Comparison of ENCODE assay signal across 8 mouse cellular contexts in the genomic region with DNA sequence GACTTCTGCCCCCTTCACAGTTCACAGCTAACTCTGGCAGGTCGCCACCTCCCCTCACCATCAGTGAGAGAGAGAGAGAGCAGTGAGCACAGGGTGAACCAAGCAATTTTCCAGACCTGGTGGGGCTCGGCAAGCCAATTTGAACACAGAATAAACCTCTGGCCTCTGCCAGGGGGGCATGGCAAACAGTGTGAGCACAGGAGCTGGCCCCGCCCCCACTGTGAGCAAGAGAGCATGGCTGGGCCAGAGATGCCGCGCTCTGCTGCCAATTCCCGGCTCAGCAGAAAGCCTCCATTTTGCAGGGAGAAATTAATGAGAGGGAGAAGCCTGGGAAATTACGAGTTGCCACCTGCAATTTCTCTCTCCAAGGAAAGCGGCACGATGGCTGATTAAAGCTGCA. TPM values are rescaled to one million over a fixed set of nuclear protein-coding genes. Genes with fewer than 3 reads are reported as not detected.
DNase-seq lines count a peak whose midpoint lies in the region; ATAC-seq and TF ChIP-seq lines count a peak whose summit lies in the region.
"Had no signal": no experiment of that assay in that cellular context is flagged by ENCODE, and none has a peak within 500 bp of the region (broad histone marks: within the 10 kb centered on the region; RNA-seq: fewer than 3 reads in every experiment).

No protein-coding gene starts in this region.

- no peak overlapping the region for H3K4me2 ChIP-seq in liver, postnatal 0 days (ENCODE audit: low read depth, low read length)
- H3K4me2 ChIP-seq in liver, embryonic 12.5 days: no peak overlapping the region
- no peak overlapping the region for H3K4me2 ChIP-seq in embryonic facial prominence, embryonic 12.5 days (replicated peaks)
- 0 out of 2 replicates have a peak overlapping the region, but pooled peaks have one; percentile 0 for H3K4me2 ChIP-seq in midbrain, embryonic 14.5 days (ENCODE audit: low read length)

- WGBS in liver, postnatal 0 days (ENCODE audit: insufficient replicate concordance): 33% methylated on average over 9 of the region's 9 CpGs
- WGBS in liver, embryonic 12.5 days (ENCODE audit: insufficient replicate concordance): 35% methylated on average over 9 of the region's 9 CpGs
- WGBS in cerebellum, adult 2 months: 18% methylated on average over 9 of the region's 9 CpGs
- 31% methylated on average over 9 of the region's 9 CpGs for WGBS in embryonic facial prominence, embryonic 12.5 days
- 25% methylated on average over 9 of the region's 9 CpGs for WGBS in midbrain, embryonic 14.5 days

- no peaks in the 10 kb centered on the region for H3K36me3 ChIP-seq in liver, postnatal 0 days (replicated peaks; ENCODE audit: insufficient read depth, low read length)
- no peaks in the 10 kb centered on the region for H3K36me3 ChIP-seq in liver, embryonic 12.5 days
- H3K36me3 ChIP-seq in embryonic facial prominence, embryonic 12.5 days: no peaks in the 10 kb centered on the region
- H3K36me3 ChIP-seq in midbrain, embryonic 14.5 days (ENCODE audit: control insufficient read depth, insufficient read depth, low read length): no peaks in the 10 kb centered on the region

- no peaks in the 10 kb centered on the region for H3K9me3 ChIP-seq in liver, postnatal 0 days (ENCODE audit: low read length)
- H3K9me3 ChIP-seq in liver, embryonic 12.5 days (replicated peaks): no peaks in the 10 kb centered on the region
- H3K9me3 ChIP-seq in embryonic facial prominence, embryonic 12.5 days: no peaks in the 10 kb centered on the region
- H3K9me3 ChIP-seq in midbrain, embryonic 14.5 days (ENCODE audit: control insufficient read depth, low read length): no peaks in the 10 kb centered on the region

- peaks cover 32% of the 10 kb centered on the region for H3K27me3 ChIP-seq in liver, postnatal 0 days (ENCODE audit: insufficient read depth, low read length)
- peaks cover 82% of the 10 kb centered on the region for H3K27me3 ChIP-seq in liver, embryonic 12.5 days (replicated peaks)
- no peaks in the 10 kb centered on the region for H3K27me3 ChIP-seq in cerebellum, adult 2 months (ENCODE audit: control insufficient read depth, insufficient read depth, low read length)
- no peaks in the 10 kb centered on the region for H3K27me3 ChIP-seq in embryonic facial prominence, embryonic 12.5 days
- H3K27me3 ChIP-seq in midbrain, embryonic 14.5 days (ENCODE audit: control insufficient read depth, insufficient read depth, low read length): no peaks in the 10 kb centered on the region

- peak; percentile 18 for DNase-seq in liver, postnatal 0 days
- DNase-seq in cerebellum, adult 2 months: peak; percentile 34 to 37
- peak; percentile 78 for DNase-seq in midbrain, embryonic 14.5 days
- no peak for DNase-seq in thymus, postnatal 4 days
- no peak for DNase-seq in urinary bladder, postnatal 4 days (ENCODE audit: low spot score in 2 of 2)

- no peak overlapping the region for H3K9ac ChIP-seq in liver, postnatal 0 days (replicated peaks)
- H3K9ac ChIP-seq in liver, embryonic 12.5 days: no peak overlapping the region
- H3K9ac ChIP-seq in embryonic facial prominence, embryonic 12.5 days: 0 out of 2 replicates have a peak overlapping the region, but pooled peaks have one; percentile 7
- peak overlapping the region; percentile 36; the same call in 1 of the 2 replicates for H3K9ac ChIP-seq in midbrain, embryonic 14.5 days (replicated peaks; ENCODE audit: low read length)
- H3K9ac ChIP-seq: liver, embryonic 14.5 days had no signal

- H3K4me1 ChIP-seq in liver, postnatal 0 days (ENCODE audit: insufficient read depth): no peaks in the 10 kb centered on the region
- 0 out of 2 replicates have a peak, but pooled peaks cover 10% of the 10 kb centered on the region for H3K4me1 ChIP-seq in liver, embryonic 12.5 days
- peaks cover 28% of the 10 kb centered on the region for H3K4me1 ChIP-seq in cerebellum, adult 2 months (ENCODE audit: control insufficient read depth, insufficient read depth, low read length)
- peaks cover 79% of the 10 kb centered on the region for H3K4me1 ChIP-seq in embryonic facial prominence, embryonic 12.5 days
- H3K4me1 ChIP-seq in midbrain, embryonic 14.5 days (ENCODE audit: control insufficient read depth, insufficient read depth, low read length): peaks cover 77% of the 10 kb centered on the region

- TF ChIP-seq EP300 in liver, postnatal 0 days (IDR thresholded peaks at IDR 0.05; ENCODE audit: low read depth): no peak

- TF ChIP-seq POLR2A in cerebellum, adult 2 months (IDR thresholded peaks at IDR 0.05; ENCODE audit: borderline replicate concordance, insufficient read depth, low read length): no peak

- no peak overlapping the region for H3K4me3 ChIP-seq in liver, postnatal 0 days (ENCODE audit: low read depth, low read length)
- no peak overlapping the region for H3K4me3 ChIP-seq in liver, embryonic 12.5 days
- no peak overlapping the region for H3K4me3 ChIP-seq in cerebellum, adult 2 months (replicated peaks; ENCODE audit: insufficient read depth, low read depth, low read length)
- no peak overlapping the region for H3K4me3 ChIP-seq in embryonic facial prominence, embryonic 12.5 days
- no peak overlapping the region for H3K4me3 ChIP-seq in midbrain, embryonic 14.5 days (replicated peaks; ENCODE audit: low read depth, low read length)

- no peak for ATAC-seq in liver, postnatal 0 days
- no peak for ATAC-seq in liver, embryonic 12.5 days
- ATAC-seq in embryonic facial prominence, embryonic 12.5 days (ENCODE audit: insufficient number of reproducible peaks, insufficient read depth, low FRiP score, low TSS enrichment): 0 out of 2 replicates have a peak, but pooled peaks have one; percentile 11
- ATAC-seq in midbrain, embryonic 14.5 days (ENCODE audit: low FRiP score, low TSS enrichment): no peak

- TF ChIP-seq CTCF in liver, postnatal 0 days (IDR thresholded peaks at IDR 0.05; ENCODE audit: low read depth): no peak
- no peak for TF ChIP-seq CTCF in cerebellum, adult 2 months (IDR thresholded peaks at IDR 0.05; ENCODE audit: borderline replicate concordance, insufficient read depth, low read depth, low read length)

- H3K27ac ChIP-seq in liver, postnatal 0 days (ENCODE audit: low read depth): no peak overlapping the region
- no peak overlapping the region for H3K27ac ChIP-seq in liver, embryonic 12.5 days
- no peak overlapping the region for H3K27ac ChIP-seq in cerebellum, adult 2 months (ENCODE audit: insufficient read depth, low read length)
- peak overlapping the region; percentile 23; the same call in 1 of the 2 replicates for H3K27ac ChIP-seq in embryonic facial prominence, embryonic 12.5 days
- H3K27ac ChIP-seq in midbrain, embryonic 14.5 days (replicated peaks; ENCODE audit: low read depth, low read length): peak overlapping the region; percentile 70
- H3K27ac ChIP-seq: liver, embryonic 14.5 days had no signal

RNA-seq across cellular contexts. Expression of a gene that starts 58.1 kb away (rescaled TPM):
- polyA plus RNA-seq in liver, postnatal 0 days (2015; fragmentation: Nextera tagmentation; extraction: Ambion mirVana): 1.6 and 1.8 TPM in 2 replicates
- polyA plus RNA-seq in liver, embryonic 12.5 days (2016; fragmentation: Nextera tagmentation; extraction: Ambion mirVana): 3.9 and 4.0 TPM in 2 replicates
- 25.0 and 25.8 TPM in 2 replicates for polyA plus RNA-seq in cerebellum, adult 2 months (2012; rRNA removed)
- 13.9 and 15.1 TPM in 2 replicates for polyA plus RNA-seq in embryonic facial prominence, embryonic 12.5 days (2016; fragmentation: Nextera tagmentation; extraction: Ambion mirVana)
- 17.8 and 18.0 TPM in 2 replicates for polyA plus RNA-seq in midbrain, embryonic 14.5 days (2014; fragmentation: Nextera tagmentation; extraction: Ambion mirVana)

Comparison
In these comparisons a context has a peak if more than half of its experiments do, and no peak if none do; other contexts are left out.
1. DNase-seq: peak in liver, postnatal 0 days (single experiment), cerebellum, adult 2 months (2 of 2) and midbrain, embryonic 14.5 days (single experiment); none in thymus, postnatal 4 days (single experiment) and urinary bladder, postnatal 4 days (0 of 2).
2. H3K27ac ChIP-seq: peak in embryonic facial prominence, embryonic 12.5 days (single experiment) and midbrain, embryonic 14.5 days (single experiment); none in liver, postnatal 0 days (single experiment), liver, embryonic 12.5 days (single experiment) and cerebellum, adult 2 months (single experiment).
3. H3K9ac ChIP-seq: peak in embryonic facial prominence, embryonic 12.5 days (single experiment) and midbrain, embryonic 14.5 days (single experiment); none in liver, postnatal 0 days (single experiment) and liver, embryonic 12.5 days (single experiment).